Mouse (Mus musculus): Measurements from ENCODE around the gene Fbxo42. TPM values are rescaled to one million over a fixed set of nuclear protein-coding genes. Genes with fewer than 3 reads are reported as not detected.

Gene Fbxo42
- polyA plus RNA-seq, 1 experiment from 2014 or later = 17.9 TPM

DNA sequence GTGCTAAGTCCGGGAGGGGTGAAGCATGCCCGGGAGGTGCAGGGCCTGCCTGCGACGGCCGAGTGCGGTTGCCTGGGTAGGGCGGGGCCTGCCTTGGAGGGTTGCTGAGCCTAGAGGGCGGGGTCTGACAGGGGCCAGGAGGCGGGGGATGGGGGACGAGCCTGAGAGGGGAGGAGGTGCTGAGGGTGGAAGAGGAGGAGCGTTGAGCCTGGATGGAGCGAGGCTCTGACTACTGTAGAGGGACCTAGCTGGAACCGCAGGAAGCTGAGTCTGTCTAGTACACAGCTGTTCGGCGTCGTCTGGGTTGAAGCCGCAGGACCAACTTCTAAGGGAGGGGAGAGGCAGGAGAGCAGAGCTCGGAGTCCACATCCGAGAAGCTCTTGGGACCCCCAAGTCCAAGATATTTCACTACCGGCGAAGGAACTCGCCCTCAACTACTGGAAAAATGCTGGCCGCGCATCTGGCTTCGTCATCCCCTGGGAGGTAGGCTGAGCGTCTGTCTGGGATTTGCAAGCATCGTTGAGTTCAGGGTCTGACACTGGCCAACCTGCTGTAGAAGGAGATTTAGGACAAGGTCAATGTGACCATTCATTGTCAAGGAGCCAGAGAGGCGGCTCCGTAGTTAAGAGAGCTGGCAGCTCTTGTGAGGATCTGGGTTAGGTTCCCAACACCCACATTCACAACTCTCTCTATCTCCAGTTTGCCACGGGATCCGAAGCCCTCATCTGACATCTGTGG lies 91.8 kb downstream of the Fbxo42 start, which contains the start of gene Arhgef19:
Gene Arhgef19, plus strand, starts transcription at position 112 of the 738 bp plus-strand sequence.
- WGBS = under 1% methylated on average over 31 of the region's 31 CpGs
- Histone ChIP-seq H3K4me1 (ENCODE audit: control insufficient read depth, insufficient read depth, low read length) (peaks cover 52% of the 10 kb centered on the region), H3K27me3 (replicated peaks; ENCODE audit: control insufficient read depth, insufficient read depth, low read length) (no peaks in the 10 kb centered on the region; the same call in 1 of the 2 replicates), H3K4me2 (ENCODE audit: low read depth, low read length) (peak within 1 kb of the TSS; percentile 88), H3K9me3 (ENCODE audit: control insufficient read depth, low read length) (no peaks in the 10 kb centered on the region), H3K4me3 (ENCODE audit: low read length) (peak within 1 kb of the TSS; percentile 48), H3K27ac (ENCODE audit: low read length) (peak within 1 kb of the TSS; percentile 76), H3K9ac (ENCODE audit: low read depth, low read length) (peak within 1 kb of the TSS; percentile 65), H3K36me3 (ENCODE audit: control insufficient read depth, insufficient read depth, low read length) (no peaks in the 10 kb centered on the region)
- ATAC-seq = peak; percentile 90

DNA sequence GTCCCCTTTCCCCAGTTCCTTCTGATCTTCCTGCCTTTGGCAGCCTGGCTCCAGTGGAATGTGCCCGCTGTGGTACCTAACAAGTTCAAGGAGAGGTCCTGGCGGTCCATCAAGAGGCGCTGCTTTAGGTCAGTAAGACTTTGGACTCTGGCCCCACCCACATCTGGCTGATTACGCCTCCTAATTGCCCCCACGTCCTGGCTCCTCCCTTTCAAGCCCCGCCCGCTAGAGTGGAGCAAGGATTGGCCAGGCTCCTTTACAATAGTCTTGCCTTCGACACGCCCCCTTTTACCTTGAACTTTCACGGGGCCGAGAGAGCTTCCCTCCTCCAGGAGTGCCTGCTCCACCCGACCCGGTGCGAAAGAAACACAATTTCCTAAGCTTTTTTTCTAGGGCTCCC lies 92.9 kb downstream of the Fbxo42 start:
- Histone ChIP-seq H3K4me2 (ENCODE audit: low read depth, low read length) (peak overlapping the region; percentile 88), H3K9ac (ENCODE audit: low read depth, low read length) (peak overlapping the region; percentile 51), H3K27me3 (replicated peaks; ENCODE audit: control insufficient read depth, insufficient read depth, low read length) (no peaks in the 10 kb centered on the region; the same call in 1 of the 2 replicates), H3K4me3 (ENCODE audit: low read length) (peak overlapping the region; percentile 48), H3K9me3 (ENCODE audit: control insufficient read depth, low read length) (no peaks in the 10 kb centered on the region), H3K36me3 (ENCODE audit: control insufficient read depth, insufficient read depth, low read length) (no peaks in the 10 kb centered on the region), H3K27ac (ENCODE audit: low read length) (peak overlapping the region; percentile 90), H3K4me1 (ENCODE audit: control insufficient read depth, insufficient read depth, low read length) (peaks cover 62% of the 10 kb centered on the region)
- ATAC-seq = peak; percentile 75
- 4% methylated on average over 14 of the region's 14 CpGs for WGBS

DNA sequence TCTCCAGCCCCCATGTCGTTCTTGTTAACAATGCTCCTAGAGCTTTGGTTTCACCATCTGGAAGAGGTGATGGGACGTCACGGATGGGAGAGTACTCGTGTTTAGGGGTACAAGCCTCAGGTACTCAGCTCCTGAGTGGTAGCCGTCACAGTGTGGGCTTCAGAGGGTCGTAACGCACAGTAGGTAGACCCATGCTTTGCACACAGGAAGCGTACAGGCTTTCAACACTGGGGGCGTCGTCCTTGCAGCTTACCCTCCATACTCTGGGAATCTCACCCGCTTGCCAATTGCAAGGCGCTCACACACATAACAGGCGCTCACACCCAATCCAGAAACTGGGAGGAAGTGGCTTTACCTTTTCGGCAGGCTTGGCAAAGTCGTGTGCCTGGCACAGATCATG lies 94.1 kb downstream of the Fbxo42 start:
- H3K27me3 ChIP-seq (replicated peaks; ENCODE audit: control insufficient read depth, insufficient read depth, low read length) = peaks cover under 1% of the 10 kb centered on the region; the same call in 1 of the 2 replicates
- H3K36me3 ChIP-seq (ENCODE audit: control insufficient read depth, insufficient read depth, low read length) = no peaks in the 10 kb centered on the region
- 31% methylated on average over 15 of the region's 15 CpGs for WGBS
- peak overlapping the region; percentile 39 for H3K4me3 ChIP-seq (ENCODE audit: low read length)
- peak overlapping the region; percentile 45 for H3K27ac ChIP-seq (ENCODE audit: low read length)
- no peak overlapping the region for H3K9ac ChIP-seq (ENCODE audit: low read depth, low read length)
- ATAC-seq = no peak
- no peaks in the 10 kb centered on the region for H3K9me3 ChIP-seq (ENCODE audit: control insufficient read depth, low read length)
- peaks cover 73% of the 10 kb centered on the region for H3K4me1 ChIP-seq (ENCODE audit: control insufficient read depth, insufficient read depth, low read length)
- peak overlapping the region; percentile 88 for H3K4me2 ChIP-seq (ENCODE audit: low read depth, low read length)

DNA sequence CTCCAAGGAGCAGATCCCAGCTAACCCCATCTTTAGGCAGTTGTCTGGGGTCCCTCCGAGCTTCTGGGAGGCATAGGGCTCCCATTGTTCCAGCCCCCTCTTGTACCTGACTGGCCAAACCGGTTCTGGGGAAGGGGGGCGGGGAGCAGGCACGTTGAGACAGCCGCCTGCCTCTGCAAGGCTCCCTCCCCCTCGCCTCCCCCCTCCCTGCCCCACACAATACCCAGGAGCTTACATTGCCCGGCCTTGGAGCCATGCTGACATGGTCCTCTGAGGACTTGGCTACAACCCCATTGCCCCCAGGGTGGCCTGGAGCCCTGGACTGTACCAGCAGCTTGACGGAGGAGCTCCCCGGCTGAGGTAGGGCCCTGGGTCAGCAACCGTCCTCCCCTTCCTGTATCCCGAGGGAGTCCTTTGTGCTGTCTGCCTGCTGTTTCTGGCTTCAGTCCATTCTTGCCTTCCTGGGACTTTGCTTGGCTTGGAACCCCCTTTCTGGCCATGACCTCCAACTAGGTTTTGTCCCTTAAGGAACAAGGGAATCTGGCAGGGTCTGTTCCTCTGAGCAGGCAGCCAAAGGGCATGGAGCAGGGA lies 95.0 kb downstream of the Fbxo42 start:
- ATAC-seq = peak; percentile 23; the same call in 1 of the 2 replicates
- 13% methylated on average over 11 of the region's 11 CpGs for WGBS

DNA sequence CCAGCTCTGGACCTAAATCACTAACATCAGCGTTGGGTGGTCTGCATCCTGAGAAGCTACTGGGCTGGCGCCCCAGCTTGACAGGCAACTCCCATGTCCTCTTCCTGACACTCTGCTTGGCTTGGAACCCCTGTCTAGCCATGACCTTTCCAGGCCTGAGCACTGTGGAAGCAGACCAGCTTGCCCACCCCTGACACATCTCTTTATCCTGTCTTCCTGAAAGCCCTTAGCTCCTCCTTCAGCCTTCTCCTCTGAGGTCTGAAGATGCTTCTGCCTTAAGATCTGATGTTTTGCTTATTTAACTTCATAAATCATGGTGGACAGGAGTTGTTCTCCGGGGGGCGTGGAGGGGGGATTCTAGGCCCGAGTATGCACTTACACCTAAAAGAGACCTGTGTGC lies 95.9 kb downstream of the Fbxo42 start:
- H3K9ac ChIP-seq (ENCODE audit: low read depth, low read length) = no peak overlapping the region; the same call in 1 of the 2 replicates
- H3K4me3 ChIP-seq (ENCODE audit: low read length) = no peak overlapping the region
- H3K36me3 ChIP-seq (ENCODE audit: control insufficient read depth, insufficient read depth, low read length) = no peaks in the 10 kb centered on the region
- H3K9me3 ChIP-seq (ENCODE audit: control insufficient read depth, low read length) = no peaks in the 10 kb centered on the region
- H3K4me2 ChIP-seq (ENCODE audit: low read depth, low read length) = no peak overlapping the region
- H3K4me1 ChIP-seq (ENCODE audit: control insufficient read depth, insufficient read depth, low read length) = peaks cover 85% of the 10 kb centered on the region
- H3K27ac ChIP-seq (ENCODE audit: low read length) = no peak overlapping the region
- WGBS = 41% methylated on average over 5 of the region's 5 CpGs
- ATAC-seq = no peak
- peaks cover 3% of the 10 kb centered on the region; the same call in 1 of the 2 replicates for H3K27me3 ChIP-seq (replicated peaks; ENCODE audit: control insufficient read depth, insufficient read depth, low read length)

More for the DNA sequence above, 95.0 kb downstream of the Fbxo42 start:
- Histone ChIP-seq H3K36me3 (ENCODE audit: control insufficient read depth, insufficient read depth, low read length) (no peaks in the 10 kb centered on the region), H3K4me3 (ENCODE audit: low read length) (peak overlapping the region; percentile 39), H3K9me3 (ENCODE audit: control insufficient read depth, low read length) (no peaks in the 10 kb centered on the region), H3K9ac (ENCODE audit: low read depth, low read length) (peak overlapping the region; percentile 62), H3K4me1 (ENCODE audit: control insufficient read depth, insufficient read depth, low read length) (peaks cover 82% of the 10 kb centered on the region), H3K27me3 (replicated peaks; ENCODE audit: control insufficient read depth, insufficient read depth, low read length) (peaks cover 3% of the 10 kb centered on the region; the same call in 1 of the 2 replicates), H3K4me2 (ENCODE audit: low read depth, low read length) (peak overlapping the region; percentile 88), H3K27ac (ENCODE audit: low read length) (peak overlapping the region; percentile 63)

DNA sequence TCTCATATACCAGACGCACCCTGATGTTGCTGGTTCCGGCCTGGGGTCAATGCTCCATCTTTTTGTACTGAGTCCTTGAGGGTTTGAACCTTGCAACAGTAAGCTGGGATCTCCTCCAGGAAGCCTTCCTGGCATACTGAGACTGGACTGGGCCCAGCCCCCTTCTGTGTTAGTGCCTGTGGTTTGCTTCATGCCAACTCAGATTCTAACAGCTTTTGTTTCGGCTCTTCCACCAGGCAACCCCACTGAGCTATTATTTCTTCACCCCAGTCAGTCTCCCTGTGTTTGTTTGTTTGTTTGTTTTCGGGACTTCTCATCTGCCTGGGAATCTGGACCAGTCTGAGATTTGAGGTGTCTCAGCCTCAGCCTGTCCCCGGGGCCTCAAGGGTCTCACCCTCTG lies 96.7 kb downstream of the Fbxo42 start:
- no peak for ATAC-seq
- H3K4me1 ChIP-seq (ENCODE audit: control insufficient read depth, insufficient read depth, low read length) = peaks cover 78% of the 10 kb centered on the region
- H3K4me2 ChIP-seq (ENCODE audit: low read depth, low read length) = peak overlapping the region; percentile 27; the same call in 1 of the 2 replicates
- peak overlapping the region; percentile 3; the same call in 1 of the 2 replicates for H3K27ac ChIP-seq (ENCODE audit: low read length)
- no peaks in the 10 kb centered on the region for H3K9me3 ChIP-seq (ENCODE audit: control insufficient read depth, low read length)
- peak overlapping the region; percentile 55 for H3K9ac ChIP-seq (ENCODE audit: low read depth, low read length)
- WGBS = 54% methylated on average over 5 of the region's 5 CpGs
- H3K27me3 ChIP-seq (replicated peaks; ENCODE audit: control insufficient read depth, insufficient read depth, low read length) = peaks cover 6% of the 10 kb centered on the region; the same call in 1 of the 2 replicates
- no peak overlapping the region for H3K4me3 ChIP-seq (ENCODE audit: low read length)
- peaks cover 3% of the 10 kb centered on the region; the same call in 1 of the 2 replicates for H3K36me3 ChIP-seq (ENCODE audit: control insufficient read depth, insufficient read depth, low read length)

DNA sequence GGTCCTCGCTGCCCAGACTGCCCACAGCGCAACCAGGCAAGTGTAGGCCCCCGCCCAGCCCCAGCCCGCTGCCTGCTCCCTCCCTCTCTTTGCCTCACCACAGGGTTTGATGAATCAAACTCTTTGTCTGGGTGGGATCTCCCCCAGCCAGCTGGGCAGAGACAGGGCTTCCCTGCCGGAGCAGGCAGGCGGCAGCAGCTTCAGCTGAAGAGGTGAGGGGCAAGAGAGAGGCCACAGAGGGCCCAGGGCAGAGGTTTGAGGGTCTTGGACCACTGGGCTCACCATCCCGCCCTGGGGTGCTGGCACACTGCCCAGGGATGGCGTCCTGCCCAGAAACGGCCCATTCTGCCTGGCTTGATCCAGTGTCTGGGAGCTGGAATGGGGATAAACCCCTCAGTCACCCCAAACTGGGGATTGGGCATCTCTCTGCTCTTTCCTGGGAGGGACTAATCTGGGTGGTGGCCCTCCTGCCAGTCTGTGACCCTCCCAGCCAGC lies 97.3 kb downstream of the Fbxo42 start:
- 28% methylated on average over 9 of the region's 9 CpGs for WGBS
- ATAC-seq = no peak
- Histone ChIP-seq H3K27me3 (replicated peaks; ENCODE audit: control insufficient read depth, insufficient read depth, low read length) (peaks cover 6% of the 10 kb centered on the region; the same call in 1 of the 2 replicates), H3K9me3 (ENCODE audit: control insufficient read depth, low read length) (no peaks in the 10 kb centered on the region), H3K9ac (ENCODE audit: low read depth, low read length) (peak overlapping the region; percentile 55), H3K4me3 (ENCODE audit: low read length) (no peak overlapping the region), H3K36me3 (ENCODE audit: control insufficient read depth, insufficient read depth, low read length) (peaks cover 5% of the 10 kb centered on the region; the same call in 1 of the 2 replicates), H3K4me1 (ENCODE audit: control insufficient read depth, insufficient read depth, low read length) (peaks cover 78% of the 10 kb centered on the region), H3K27ac (ENCODE audit: low read length) (peak overlapping the region; percentile 3), H3K4me2 (ENCODE audit: low read depth, low read length) (peak overlapping the region; percentile 27; the same call in 1 of the 2 replicates)

DNA sequence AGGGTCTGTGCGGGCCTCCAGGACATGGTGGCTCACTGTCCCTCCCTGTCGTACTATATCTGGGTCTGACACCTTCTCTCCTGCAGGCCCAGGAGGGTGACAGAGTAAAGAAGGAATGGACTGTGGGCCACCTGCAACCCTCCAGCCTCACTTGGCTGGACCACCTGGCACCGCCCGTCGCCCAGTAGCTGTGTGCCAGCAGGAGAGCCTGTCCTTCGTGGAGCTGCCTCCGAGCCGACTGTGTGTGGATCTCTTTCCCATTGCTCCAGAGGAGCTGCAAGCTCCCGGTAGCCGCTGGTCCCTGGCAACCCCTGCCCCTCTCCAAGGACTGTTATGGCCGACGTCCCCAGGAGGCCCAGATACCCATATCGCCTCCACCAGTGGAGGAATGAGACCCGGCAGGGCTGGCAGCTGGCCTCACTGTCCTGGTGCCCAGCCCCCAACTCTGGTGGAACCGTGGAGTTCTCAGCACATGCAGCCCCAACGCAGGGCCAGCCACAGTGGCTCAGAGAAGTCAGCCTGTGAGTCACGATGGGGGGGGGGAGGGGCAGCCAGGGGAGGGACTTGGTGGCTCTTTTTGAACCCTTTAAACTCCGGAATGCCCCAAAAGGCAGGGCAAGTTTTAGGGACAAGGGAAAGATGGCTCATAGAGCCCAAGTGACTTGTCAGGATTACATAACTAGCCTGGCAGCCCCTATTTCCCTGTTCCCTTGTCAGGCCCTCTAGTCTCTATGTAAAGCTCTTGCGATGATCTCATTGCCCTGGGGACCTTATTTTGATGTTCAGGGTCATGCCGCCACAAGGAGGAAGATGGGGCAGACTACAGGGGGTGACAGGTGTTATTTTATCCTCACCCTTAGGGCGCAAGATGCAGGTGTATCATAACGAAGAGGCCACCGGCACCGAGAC lies 98.6 kb downstream of the Fbxo42 start:
- peaks cover 8% of the 10 kb centered on the region; the same call in 1 of the 2 replicates for H3K36me3 ChIP-seq (ENCODE audit: control insufficient read depth, insufficient read depth, low read length)
- H3K27ac ChIP-seq (ENCODE audit: low read length) = no peak overlapping the region
- H3K9ac ChIP-seq (ENCODE audit: low read depth, low read length) = peak overlapping the region; percentile 67; the same call in 1 of the 2 replicates
- peaks cover 6% of the 10 kb centered on the region; the same call in 1 of the 2 replicates for H3K27me3 ChIP-seq (replicated peaks; ENCODE audit: control insufficient read depth, insufficient read depth, low read length)
- no peak for ATAC-seq
- peak overlapping the region; percentile 52; the same call in 1 of the 2 replicates for H3K4me3 ChIP-seq (ENCODE audit: low read length)
- H3K9me3 ChIP-seq (ENCODE audit: control insufficient read depth, low read length) = no peaks in the 10 kb centered on the region
- WGBS = 39% methylated on average over 24 of the region's 24 CpGs
- H3K4me1 ChIP-seq (ENCODE audit: control insufficient read depth, insufficient read depth, low read length) = peaks cover 68% of the 10 kb centered on the region
- peak overlapping the region; percentile 78 for H3K4me2 ChIP-seq (ENCODE audit: low read depth, low read length)
